Mouse (Mus musculus): Measurements from ENCODE around the gene Sorcs3.

- TF ChIP-seq POLR2A (IDR thresholded peaks at IDR 0.05; ENCODE audit: insufficient read length, low read depth) (no peak), MYOG (IDR thresholded peaks at IDR 0.05; ENCODE audit: control insufficient read depth in 1 of 3, insufficient read depth in 1 of 3, insufficient read length in 2 of 3, low read depth in 2 of 3) (no peak), MAX (IDR thresholded peaks at IDR 0.05; ENCODE audit: low read depth) (no peak), USF1 (IDR thresholded peaks at IDR 0.05; ENCODE audit: low read depth) (no peak), E2F4 (IDR thresholded peaks at IDR 0.05; ENCODE audit: insufficient read depth) (no peak), POLR2AphosphoS2 (IDR thresholded peaks at IDR 0.05; ENCODE audit: insufficient read length, low read depth) (no peak), CEBPB (IDR thresholded peaks at IDR 0.05; ENCODE audit: insufficient read depth, poor library complexity, severe bottlenecking) (no peak)
Measured at GRCm38 (mm10) chr19:48725851-48726419, 520.1 kb downstream of the Sorcs3 start.
